Mouse (Mus musculus) liver, postnatal 0 days (tissue): ENCODE data around the gene Scaper.

Source experiments
- CTCF ChIP-seq: sonication (generic); IDR thresholded peaks from 2 replicates; pipeline ENCODE4 v1.5.1; 2016; ENCODE audit warnings: antibody characterized with exemption, low read depth
- EP300 ChIP-seq: IDR thresholded peaks from 2 replicates; pipeline ENCODE4 v1.6.1; 2016; ENCODE audit warnings: antibody characterized with exemption, low read depth, mild to moderate bottlenecking

DNA sequence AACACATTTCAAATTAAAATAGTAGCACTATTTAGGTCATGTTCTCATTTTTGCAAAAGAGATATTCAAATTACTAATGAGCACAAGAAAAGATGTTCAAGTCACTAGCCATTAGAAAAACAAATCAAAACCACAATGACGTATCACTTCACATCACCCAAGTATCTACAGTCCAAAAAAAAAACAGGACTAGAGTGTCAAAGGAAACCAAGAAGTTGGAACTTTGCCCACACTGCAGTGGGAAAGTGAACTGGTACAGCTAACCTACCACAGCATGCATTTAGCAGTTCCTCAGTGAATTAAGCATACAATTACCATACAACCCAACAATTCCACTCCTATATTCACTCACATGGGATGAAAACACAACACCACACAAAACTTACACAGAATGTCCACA, 5.4 kb downstream of the Scaper start:
- TF ChIP-seq CTCF (no peak), EP300 (no peak)
